Mouse (Mus musculus): ENCODE results near the gene 1600015I10Rik.

1600015I10Rik gene

DNA sequence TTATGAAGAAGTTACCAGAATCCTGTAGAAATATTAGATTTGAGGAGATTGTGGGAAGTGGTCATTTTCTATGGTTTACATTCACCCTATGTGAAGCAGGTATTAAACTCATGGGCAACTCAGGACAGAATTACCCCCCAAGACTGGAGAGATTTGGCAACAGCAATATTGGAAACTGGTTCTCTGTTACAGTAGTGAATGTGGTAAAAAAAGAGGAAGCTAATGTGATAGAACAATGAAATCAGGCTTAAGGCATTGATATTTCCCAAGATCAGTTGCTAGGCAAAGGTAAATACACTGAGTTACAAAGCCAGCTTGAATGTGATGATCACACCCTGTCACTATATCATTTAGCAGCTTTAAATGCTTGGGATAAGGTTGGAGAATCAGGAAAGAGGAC, 38.2 kb downstream of the 1600015I10Rik start:
- DNase-seq: no peak

DNA sequence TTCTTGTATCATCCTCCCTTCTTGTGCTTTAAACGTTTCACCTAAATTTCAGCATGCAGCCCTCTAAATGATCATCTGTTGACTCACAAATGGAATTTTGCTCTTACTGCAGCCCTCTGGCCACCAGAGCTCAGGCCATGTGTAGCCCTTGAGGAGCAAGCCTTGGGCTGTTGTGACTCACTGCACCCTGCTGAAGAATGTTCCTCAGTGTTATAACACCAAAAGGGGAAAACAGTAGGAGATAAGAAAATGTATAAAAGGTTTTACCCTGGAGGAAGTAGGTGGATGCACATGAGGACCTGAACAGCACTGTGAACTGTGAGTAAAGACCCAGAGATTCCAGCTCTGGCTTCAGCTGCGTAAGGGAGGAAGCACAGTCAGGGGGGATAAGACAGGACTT, 45.0 kb downstream of the 1600015I10Rik start, which contains the start of gene Doxl2:
Doxl2 (plus strand) TSS at position 301 of the 400 bp plus-strand sequence.
- no peak for DNase-seq

DNA sequence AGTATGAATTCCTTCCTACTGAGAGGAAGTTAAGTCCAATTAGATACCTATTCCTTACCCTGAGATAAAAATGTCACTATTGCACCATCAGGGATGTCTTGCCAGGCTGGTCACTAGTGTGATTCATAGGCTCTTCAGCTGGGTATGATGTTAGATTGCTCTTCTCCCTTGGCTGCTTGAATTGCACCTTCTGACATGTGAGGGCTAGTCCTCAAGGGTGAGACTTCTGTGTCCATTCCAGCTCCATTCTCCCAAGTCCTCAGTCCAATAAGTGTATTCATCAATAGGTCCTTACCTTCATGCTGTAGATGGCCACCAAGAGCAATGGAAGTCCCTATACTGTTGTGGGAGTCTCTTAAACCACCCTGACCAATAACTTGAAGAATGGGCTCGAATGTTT, 49.9 kb downstream of the 1600015I10Rik start:
- DNase-seq: no peak

DNA sequence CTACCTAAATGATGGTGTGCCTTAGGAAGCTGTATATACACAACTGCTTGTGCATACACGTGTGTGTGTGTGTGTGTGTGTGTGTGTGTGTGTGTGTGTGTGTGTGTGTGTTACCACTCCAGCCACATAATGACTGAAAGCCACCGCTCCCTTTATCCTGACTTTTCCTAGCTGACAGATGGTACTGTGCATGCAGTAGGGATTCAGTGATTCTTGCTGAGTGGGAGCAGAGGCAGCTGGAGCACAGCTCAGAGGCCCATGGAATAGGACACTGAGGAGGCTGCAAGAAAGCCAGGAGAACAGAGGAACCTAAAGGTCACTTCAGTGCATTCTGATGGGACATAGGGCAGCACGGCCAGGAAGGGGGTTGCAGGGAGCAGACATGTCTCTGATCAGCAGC, 52.6 kb downstream of the 1600015I10Rik start:
- no peak for DNase-seq
